Mouse (Mus musculus): Measurements from ENCODE around the gene Slc26a5. TPM values are rescaled to one million over a fixed set of nuclear protein-coding genes. Genes with fewer than 3 reads are reported as not detected.

Slc26a5 gene
- polyA plus RNA-seq, 1 experiment from 2014 or later, result not detected

DNA sequence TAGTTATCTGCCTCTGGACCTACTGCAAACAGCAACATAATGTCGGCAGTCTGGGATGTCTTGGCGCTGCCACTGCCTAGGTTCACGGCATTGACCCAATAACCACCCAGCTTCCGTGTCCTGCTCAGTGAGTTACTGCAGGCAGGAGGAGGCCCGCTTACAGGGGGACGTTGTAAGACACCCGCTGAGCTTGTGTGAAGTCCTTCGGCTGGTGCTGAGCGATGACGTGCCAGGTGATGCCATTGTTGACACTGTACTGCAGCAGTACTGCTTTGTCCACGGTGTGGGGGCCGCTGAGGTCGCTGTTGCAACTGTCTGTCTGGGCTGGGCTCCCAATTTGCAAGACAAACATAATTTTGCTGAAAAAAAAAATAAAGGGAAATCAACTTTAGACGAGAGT, 31.2 kb upstream of the Slc26a5 start:
- Histone ChIP-seq H3K9ac (ENCODE audit: low read depth, low read length) (no peak overlapping the region), H3K27me3 (replicated peaks; ENCODE audit: control insufficient read depth, insufficient read depth, low read length) (no peaks in the 10 kb centered on the region), H3K9me3 (ENCODE audit: control insufficient read depth, low read length) (no peaks in the 10 kb centered on the region), H3K36me3 (ENCODE audit: control insufficient read depth, insufficient read depth, low read length) (no peaks in the 10 kb centered on the region), H3K27ac (replicated peaks; ENCODE audit: low read depth, low read length) (no peak overlapping the region), H3K4me3 (ENCODE audit: low read depth, low read length) (no peak overlapping the region), H3K4me2 (ENCODE audit: low read depth, low read length) (no peak overlapping the region), H3K4me1 (ENCODE audit: control insufficient read depth, insufficient read depth, low read length) (no peaks in the 10 kb centered on the region)
- no peak for ATAC-seq (ENCODE audit: low read depth)
- DNase-seq (ENCODE audit: low spot score), result no peak
- 75% methylated on average over 14 of the region's 14 CpGs for WGBS

DNA sequence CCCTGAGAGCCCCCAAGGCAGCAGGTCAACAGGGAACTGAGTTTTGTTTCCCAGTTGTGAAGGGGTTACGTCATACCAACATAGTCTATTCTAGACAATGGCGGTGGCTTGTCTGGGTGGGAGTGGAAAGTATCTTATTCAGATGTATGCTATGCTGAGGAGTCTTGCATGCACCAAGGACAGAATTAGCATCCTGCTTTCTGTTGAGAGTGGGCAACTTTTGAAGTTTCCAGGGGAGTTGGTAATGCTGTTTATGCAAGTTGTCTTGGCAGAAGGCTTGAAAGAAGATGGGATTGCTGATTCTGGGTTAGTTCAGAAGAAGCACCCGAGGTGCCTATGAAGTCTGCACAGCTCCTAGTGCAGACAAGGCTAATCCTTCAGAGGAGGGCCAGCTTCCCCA, 28.8 kb upstream of the Slc26a5 start:
- no peaks in the 10 kb centered on the region for H3K36me3 ChIP-seq (ENCODE audit: control insufficient read depth, insufficient read depth, low read length)
- H3K4me2 ChIP-seq (ENCODE audit: low read depth, low read length), result no peak overlapping the region
- 84% methylated on average over 3 of the region's 3 CpGs for WGBS
- no peaks in the 10 kb centered on the region for H3K4me1 ChIP-seq (ENCODE audit: control insufficient read depth, insufficient read depth, low read length)
- H3K4me3 ChIP-seq (ENCODE audit: low read depth, low read length), result no peak overlapping the region
- H3K9ac ChIP-seq (ENCODE audit: low read depth, low read length), result no peak overlapping the region
- H3K27ac ChIP-seq (replicated peaks; ENCODE audit: low read depth, low read length), result no peak overlapping the region
- DNase-seq (ENCODE audit: low spot score), result no peak
- H3K27me3 ChIP-seq (replicated peaks; ENCODE audit: control insufficient read depth, insufficient read depth, low read length), result no peaks in the 10 kb centered on the region
- no peak for ATAC-seq (ENCODE audit: low read depth)
- no peaks in the 10 kb centered on the region for H3K9me3 ChIP-seq (ENCODE audit: control insufficient read depth, low read length)

DNA sequence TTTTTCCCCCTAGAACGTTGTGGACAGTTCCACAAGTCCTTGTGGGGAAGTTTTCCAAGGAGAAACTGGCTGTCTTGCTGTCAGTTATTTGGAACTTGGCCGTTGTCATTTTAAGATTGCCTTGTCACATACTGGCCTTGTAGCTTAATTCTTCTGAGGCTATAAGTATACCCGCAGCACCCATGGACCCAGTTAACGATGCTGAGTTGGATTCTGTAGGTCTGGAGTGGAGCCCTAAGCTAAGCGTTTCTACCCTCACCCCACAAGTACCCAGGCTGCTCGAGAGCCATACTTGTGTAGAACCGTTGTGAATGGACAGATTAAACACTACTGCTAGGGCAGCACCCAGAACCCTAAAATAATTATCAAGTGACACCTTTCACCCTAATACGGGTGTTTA, 1.3 kb upstream of the Slc26a5 start:
- H3K9me3 ChIP-seq (ENCODE audit: control insufficient read depth, low read length), result no peaks in the 10 kb centered on the region
- WGBS, result 64% methylated on average over 8 of the region's 8 CpGs
- 0 out of 2 replicates have a peak, but pooled peaks cover 4% of the 10 kb centered on the region for H3K27me3 ChIP-seq (replicated peaks; ENCODE audit: control insufficient read depth, insufficient read depth, low read length)
- peaks cover 4% of the 10 kb centered on the region; the same call in 1 of the 2 replicates for H3K4me1 ChIP-seq (ENCODE audit: control insufficient read depth, insufficient read depth, low read length)
- DNase-seq (ENCODE audit: low spot score) (no peak), ATAC-seq (ENCODE audit: low read depth) (no peak)
- no peaks in the 10 kb centered on the region for H3K36me3 ChIP-seq (ENCODE audit: control insufficient read depth, insufficient read depth, low read length)
- H3K9ac ChIP-seq (ENCODE audit: low read depth, low read length), result no peak overlapping the region
- H3K27ac ChIP-seq (replicated peaks; ENCODE audit: low read depth, low read length), result no peak overlapping the region
- no peak overlapping the region for H3K4me2 ChIP-seq (ENCODE audit: low read depth, low read length)
- H3K4me3 ChIP-seq (ENCODE audit: low read depth, low read length), result no peak overlapping the region

DNA sequence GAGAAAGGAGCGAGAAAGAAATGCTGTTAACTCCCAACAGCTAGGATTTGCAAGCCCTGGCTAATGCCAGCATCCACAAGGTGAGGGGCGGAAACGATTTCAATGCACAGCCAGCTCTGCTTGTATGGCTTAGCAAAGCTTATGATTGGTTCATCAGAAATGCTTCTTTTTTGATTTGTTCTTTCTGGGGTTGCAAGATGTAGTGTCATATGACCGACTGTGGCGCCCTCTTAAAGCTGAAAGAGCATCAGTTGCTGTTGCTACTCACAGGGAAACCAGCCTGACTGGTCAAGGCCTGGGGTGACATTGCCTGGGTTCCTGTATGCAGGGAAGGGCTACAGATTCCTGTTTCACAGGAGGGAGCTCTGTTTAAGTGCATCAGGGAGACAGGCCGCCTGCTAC, 908 bp upstream of the Slc26a5 start:
- 6% methylated on average over 6 of the region's 6 CpGs for WGBS
- H3K9ac ChIP-seq (ENCODE audit: low read depth, low read length), result no peak overlapping the region
- H3K9me3 ChIP-seq (ENCODE audit: control insufficient read depth, low read length), result no peaks in the 10 kb centered on the region
- DNase-seq (ENCODE audit: low spot score) (peak; percentile 52), ATAC-seq (ENCODE audit: low read depth) (peak; percentile 90)
- H3K27me3 ChIP-seq (replicated peaks; ENCODE audit: control insufficient read depth, insufficient read depth, low read length), result 0 out of 2 replicates have a peak, but pooled peaks cover 4% of the 10 kb centered on the region
- H3K36me3 ChIP-seq (ENCODE audit: control insufficient read depth, insufficient read depth, low read length), result no peaks in the 10 kb centered on the region
- H3K4me1 ChIP-seq (ENCODE audit: control insufficient read depth, insufficient read depth, low read length), result peaks cover 4% of the 10 kb centered on the region; the same call in 1 of the 2 replicates
- H3K4me3 ChIP-seq (ENCODE audit: low read depth, low read length), result no peak overlapping the region
- no peak overlapping the region for H3K27ac ChIP-seq (replicated peaks; ENCODE audit: low read depth, low read length)
- peak overlapping the region; percentile 55 for H3K4me2 ChIP-seq (ENCODE audit: low read depth, low read length)

DNA sequence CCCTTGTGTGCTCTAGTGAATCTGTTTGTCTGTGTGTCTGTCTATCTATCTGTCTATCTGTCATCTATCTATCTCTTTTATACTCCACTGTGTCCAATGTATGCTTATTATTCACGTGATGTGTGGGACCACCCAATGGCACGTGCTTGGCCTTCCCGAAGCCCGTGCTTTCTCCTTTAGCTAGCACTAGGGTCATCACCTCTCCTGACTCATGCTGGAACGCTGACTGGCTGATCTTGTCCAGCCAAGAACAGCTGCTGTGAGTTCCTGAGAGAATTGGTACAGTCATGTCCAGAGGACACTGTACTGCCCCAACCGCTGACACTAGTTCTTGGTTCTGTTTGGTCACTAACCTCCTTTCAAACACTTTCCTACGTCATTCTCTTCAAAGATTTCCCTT, 6.8 kb downstream of the Slc26a5 start:
- ATAC-seq (ENCODE audit: low read depth) (no peak), DNase-seq (ENCODE audit: low spot score) (no peak)
- WGBS, result 86% methylated on average over 7 of the region's 7 CpGs
- H3K36me3 ChIP-seq (ENCODE audit: control insufficient read depth, insufficient read depth, low read length), result no peaks in the 10 kb centered on the region
- no peaks in the 10 kb centered on the region for H3K9me3 ChIP-seq (ENCODE audit: control insufficient read depth, low read length)
- no peaks in the 10 kb centered on the region for H3K4me1 ChIP-seq (ENCODE audit: control insufficient read depth, insufficient read depth, low read length)
- no peak overlapping the region for H3K9ac ChIP-seq (ENCODE audit: low read depth, low read length)
- no peaks in the 10 kb centered on the region for H3K27me3 ChIP-seq (replicated peaks; ENCODE audit: control insufficient read depth, insufficient read depth, low read length)
- no peak overlapping the region for H3K4me2 ChIP-seq (ENCODE audit: low read depth, low read length)
- H3K27ac ChIP-seq (replicated peaks; ENCODE audit: low read depth, low read length), result no peak overlapping the region
- H3K4me3 ChIP-seq (ENCODE audit: low read depth, low read length), result no peak overlapping the region

DNA sequence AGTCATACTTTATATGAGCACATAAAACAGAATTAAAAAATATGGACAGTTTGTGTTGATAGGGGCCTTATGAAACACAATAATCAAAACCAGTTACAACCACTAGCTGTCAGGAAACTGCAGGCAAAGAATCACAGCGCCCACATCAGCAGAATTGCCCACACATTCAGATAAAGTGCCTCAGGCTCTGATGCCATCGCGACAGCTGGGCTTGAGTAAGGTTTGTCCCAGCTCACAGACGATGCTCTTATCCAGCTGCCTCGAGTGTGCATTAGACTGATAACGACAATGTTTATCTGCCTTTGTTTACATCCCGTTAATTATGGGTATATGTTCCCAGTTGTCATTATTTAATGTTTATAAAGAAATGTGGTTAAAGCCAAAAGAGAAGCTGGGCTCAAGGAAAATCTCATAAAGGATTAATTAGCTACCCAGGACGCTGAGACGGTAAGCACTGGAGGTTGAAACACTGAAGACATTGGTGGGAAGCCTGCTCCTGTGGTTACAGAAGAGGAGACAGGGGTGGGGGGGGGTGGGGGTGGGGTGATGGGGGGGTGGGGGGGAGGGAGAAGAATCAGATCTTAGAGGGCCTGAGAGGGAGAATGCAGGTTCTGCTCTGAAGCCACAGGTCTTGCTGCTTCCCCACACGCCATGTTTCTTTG, 13.6 kb downstream of the Slc26a5 start:
- H3K36me3 ChIP-seq (ENCODE audit: control insufficient read depth, insufficient read depth, low read length), result no peaks in the 10 kb centered on the region
- no peak for ATAC-seq (ENCODE audit: low read depth)
- DNase-seq (ENCODE audit: low spot score), result no peak
- WGBS, result 46% methylated on average over 10 of the region's 10 CpGs
- no peak overlapping the region for H3K9ac ChIP-seq (ENCODE audit: low read depth, low read length)
- H3K4me2 ChIP-seq (ENCODE audit: low read depth, low read length), result no peak overlapping the region
- H3K27ac ChIP-seq (replicated peaks; ENCODE audit: low read depth, low read length), result no peak overlapping the region
- no peaks in the 10 kb centered on the region for H3K4me1 ChIP-seq (ENCODE audit: control insufficient read depth, insufficient read depth, low read length)
- H3K9me3 ChIP-seq (ENCODE audit: control insufficient read depth, low read length), result no peaks in the 10 kb centered on the region
- H3K4me3 ChIP-seq (ENCODE audit: low read depth, low read length), result no peak overlapping the region
- H3K27me3 ChIP-seq (replicated peaks; ENCODE audit: control insufficient read depth, insufficient read depth, low read length), result no peaks in the 10 kb centered on the region

DNA sequence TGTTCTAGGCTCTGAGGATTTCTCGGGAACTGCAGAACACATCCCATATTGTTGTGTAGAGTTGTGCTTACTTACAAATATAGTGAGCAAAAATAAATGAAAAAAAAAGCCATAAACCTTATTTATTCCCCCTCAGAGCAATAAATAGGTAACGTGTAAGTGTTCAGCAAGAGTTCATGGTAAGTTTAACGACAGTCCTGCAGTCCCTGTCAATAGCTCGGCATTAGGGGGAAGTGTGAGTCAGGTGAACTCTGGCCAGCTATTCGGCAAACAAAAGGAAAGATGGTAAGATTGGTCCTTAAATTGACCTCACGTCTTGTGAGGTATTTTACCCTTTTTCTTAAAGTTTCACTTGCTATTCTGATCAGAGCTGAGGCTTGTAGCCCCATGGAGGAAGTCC, 18.0 kb downstream of the Slc26a5 start:
- Histone ChIP-seq H3K36me3 (ENCODE audit: control insufficient read depth, insufficient read depth, low read length) (no peaks in the 10 kb centered on the region), H3K27me3 (replicated peaks; ENCODE audit: control insufficient read depth, insufficient read depth, low read length) (no peaks in the 10 kb centered on the region), H3K4me1 (ENCODE audit: control insufficient read depth, insufficient read depth, low read length) (no peaks in the 10 kb centered on the region), H3K9ac (ENCODE audit: low read depth, low read length) (no peak overlapping the region), H3K9me3 (ENCODE audit: control insufficient read depth, low read length) (no peaks in the 10 kb centered on the region), H3K4me2 (ENCODE audit: low read depth, low read length) (no peak overlapping the region), H3K27ac (replicated peaks; ENCODE audit: low read depth, low read length) (no peak overlapping the region), H3K4me3 (ENCODE audit: low read depth, low read length) (no peak overlapping the region)
- 76% methylated on average over 6 of the region's 6 CpGs for WGBS
- no peak for DNase-seq (ENCODE audit: low spot score)
- no peak for ATAC-seq (ENCODE audit: low read depth)

DNA sequence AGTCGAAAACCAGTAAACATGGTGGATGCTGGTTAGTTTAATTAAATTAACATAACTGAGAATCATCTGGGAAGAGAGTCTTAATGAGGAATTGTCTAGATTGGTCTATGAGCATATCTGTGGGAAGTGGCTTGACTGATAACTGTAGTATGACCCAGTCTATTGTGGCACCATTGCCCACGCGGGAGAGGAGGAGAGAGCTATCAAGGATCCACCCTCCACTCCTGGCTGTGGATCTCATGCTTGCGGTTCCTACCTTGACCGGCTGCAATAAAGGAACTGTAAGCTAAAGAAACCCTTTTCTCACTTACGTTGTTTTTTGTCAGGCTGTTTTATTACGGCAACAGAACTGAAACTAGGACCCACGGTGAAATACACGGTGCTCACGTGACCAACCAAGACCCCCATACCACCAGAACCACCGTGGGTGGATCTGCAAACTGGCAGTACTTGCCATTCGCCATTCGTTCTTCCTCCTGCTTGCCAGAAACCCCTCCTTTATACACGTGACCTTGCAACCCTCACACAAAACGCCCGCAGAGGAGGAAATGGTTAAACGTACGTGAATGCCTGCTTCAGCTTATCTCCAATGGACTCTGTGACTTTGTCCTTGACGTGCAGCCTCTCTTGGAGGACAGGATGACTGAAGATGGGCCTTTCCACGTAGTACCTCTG, 18.7 kb downstream of the Slc26a5 start:
- DNase-seq (ENCODE audit: low spot score) (no peak), ATAC-seq (ENCODE audit: low read depth) (no peak)
- 83% methylated on average over 20 of the region's 20 CpGs for WGBS
- Histone ChIP-seq H3K27me3 (replicated peaks; ENCODE audit: control insufficient read depth, insufficient read depth, low read length) (no peaks in the 10 kb centered on the region), H3K4me3 (ENCODE audit: low read depth, low read length) (no peak overlapping the region), H3K4me2 (ENCODE audit: low read depth, low read length) (no peak overlapping the region), H3K4me1 (ENCODE audit: control insufficient read depth, insufficient read depth, low read length) (no peaks in the 10 kb centered on the region), H3K27ac (replicated peaks; ENCODE audit: low read depth, low read length) (no peak overlapping the region), H3K9ac (ENCODE audit: low read depth, low read length) (no peak overlapping the region), H3K9me3 (ENCODE audit: control insufficient read depth, low read length) (no peaks in the 10 kb centered on the region), H3K36me3 (ENCODE audit: control insufficient read depth, insufficient read depth, low read length) (no peaks in the 10 kb centered on the region)

DNA sequence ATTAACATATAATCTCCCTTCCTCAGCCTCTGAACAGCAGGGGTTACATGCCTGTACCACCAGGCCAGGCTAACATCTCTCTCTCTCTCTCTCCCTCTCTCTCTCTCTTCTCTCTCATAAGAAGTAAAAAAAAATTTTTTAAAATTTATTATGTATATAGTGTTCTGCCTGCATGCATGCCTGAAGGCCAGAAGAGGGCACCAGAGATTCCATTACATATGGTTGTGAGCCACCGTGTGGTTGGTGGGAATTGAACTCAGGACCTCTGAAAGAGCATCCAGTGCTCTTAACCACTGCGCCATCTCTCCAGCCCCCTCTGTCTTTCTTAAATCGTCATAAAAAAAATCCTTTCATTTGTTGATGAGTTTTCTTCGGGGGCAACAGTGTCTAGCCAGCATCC, 20.7 kb downstream of the Slc26a5 start:
- no peaks in the 10 kb centered on the region for H3K36me3 ChIP-seq (ENCODE audit: control insufficient read depth, insufficient read depth, low read length)
- H3K4me1 ChIP-seq (ENCODE audit: control insufficient read depth, insufficient read depth, low read length), result no peaks in the 10 kb centered on the region
- DNase-seq (ENCODE audit: low spot score), result no peak
- H3K4me2 ChIP-seq (ENCODE audit: low read depth, low read length), result no peak overlapping the region
- no peak for ATAC-seq (ENCODE audit: low read depth)
- no peaks in the 10 kb centered on the region for H3K27me3 ChIP-seq (replicated peaks; ENCODE audit: control insufficient read depth, insufficient read depth, low read length)
- WGBS, result 71% methylated on average over 4 of the region's 4 CpGs
- H3K27ac ChIP-seq (replicated peaks; ENCODE audit: low read depth, low read length), result no peak overlapping the region
- no peaks in the 10 kb centered on the region for H3K9me3 ChIP-seq (ENCODE audit: control insufficient read depth, low read length)
- H3K4me3 ChIP-seq (ENCODE audit: low read depth, low read length), result no peak overlapping the region
- no peak overlapping the region for H3K9ac ChIP-seq (ENCODE audit: low read depth, low read length)
